Mouse (Mus musculus): Measurements from ENCODE around the gene Hist2h3b. TPM values are rescaled to one million over a fixed set of nuclear protein-coding genes. Genes with fewer than 3 reads are reported as not detected.
"Not testable (repeated sequence)": the region's sequence is repeated elsewhere in the genome, so short reads cannot be mapped to it uniquely, and the experiment has no call there.

Gene Hist2h3b
- polyA plus RNA-seq, 1 experiment from 2014 or later: 0.83 TPM

GRCm38 (mm10) chr3:96269511-96270474, 1.3 kb downstream of the Hist2h3b start, which contains the start of gene Hist2h2bb:
Gene Hist2h2bb (plus strand): TSS chr3:96269752.
- POLR2A ChIA-PET: interaction anchor here (0.6 to 3.6 kb wide), 10 partner anchors 8 to 403 kb away, joined by 3 to 35 read pairs (median 6); partner anchors contain the start of genes Bola1, Hist2h2aa1, Hist2h2ab and Hist2h2ac
- in situ Hi-C loops (cut with MboI; ENCODE audit: low pct_unique_long_range_greater_than_20kb): loop anchor here (5.0 to 10.0 kb wide), 2 partner anchors 47 to 205 kb away; partner anchors contain the start of genes Hist2h2ac and Hist2h2be
- ATAC-seq: peak; percentile 81
- TF ChIP-seq CTCF (IDR thresholded peaks at IDR 0.05): no peak
- no peaks in the 10 kb centered on the region for H3K27me3 ChIP-seq
- DNase-seq (ENCODE audit: low read depth, low spot score): peak; percentile 100
- CTCF ChIA-PET: interaction anchor here (0.7 to 3.3 kb wide), 6 partner anchors 8 to 233 kb away, joined by 3 to 16 read pairs (median 6); partner anchors contain the start of genes Bola1 and Hist2h2ab

GRCm38 (mm10) chr3:96273591-96274465, 5.4 kb downstream of the Hist2h3b start:
- ATAC-seq (no peak), DNase-seq (ENCODE audit: low read depth, low spot score) (no peak)
- CTCF ChIA-PET: interaction anchor here (1.1 to 1.4 kb wide), 4 partner anchors 12 to 53 kb away, joined by 4 read pairs; partner anchors contain the start of genes Hist2h2ac and Hist2h2be
- H3K27me3 ChIP-seq: no peaks in the 10 kb centered on the region
- TF ChIP-seq CTCF (IDR thresholded peaks at IDR 0.05): no peak
- in situ Hi-C loops (cut with MboI; ENCODE audit: low pct_unique_long_range_greater_than_20kb): no loop called here
- POLR2A ChIA-PET: interaction anchor here (0.8 to 1.7 kb wide), 3 partner anchors 9 to 11 kb away, joined by 4 to 5 read pairs (median 5); partner anchors contain the start of gene Hist2h4

GRCm38 (mm10) chr3:96277428-96277799, 9.0 kb downstream of the Hist2h3b start:
- no peaks in the 10 kb centered on the region for H3K27me3 ChIP-seq
- ChIA-PET CTCF (interaction anchor here (0.7 to 3.2 kb wide), 25 partner anchors 8 to 303 kb away, joined by 3 to 26 read pairs (median 4); partner anchors contain the start of genes Bola1, Hist2h2ab, Hist2h2bb and Hist2h3b), POLR2A (interaction anchor here (0.6 to 1.2 kb wide), 4 partner anchors 8 to 61 kb away, joined by 3 to 5 read pairs (median 4); partner anchors contain the start of gene Hist2h2bb)
- DNase-seq (ENCODE audit: low read depth, low spot score): no peak
- no peak for TF ChIP-seq CTCF (IDR thresholded peaks at IDR 0.05)
- in situ Hi-C loops (cut with MboI; ENCODE audit: low pct_unique_long_range_greater_than_20kb): no loop called here
- no peak for ATAC-seq

- in situ Hi-C loops (cut with MboI; ENCODE audit: low pct_unique_long_range_greater_than_20kb): no loop called here
- no peaks in the 10 kb centered on the region for H3K27me3 ChIP-seq
- POLR2A ChIA-PET: interaction anchor here (1.0 to 1.2 kb wide), 3 partner anchors 9 to 56 kb away, joined by 3 to 5 read pairs (median 3); partner anchors contain the start of gene Hist2h2bb
- TF ChIP-seq CTCF (IDR thresholded peaks at IDR 0.05): peak; percentile 95
- ATAC-seq (peak; percentile 60), DNase-seq (ENCODE audit: low read depth, low spot score) (no peak)
- CTCF ChIA-PET: interaction anchor here (0.7 to 3.2 kb wide), 29 partner anchors 9 to 302 kb away, joined by 3 to 26 read pairs (median 4); partner anchors contain the start of genes Bola1, Hist2h2ab, Hist2h2bb and Hist2h3b
Observed at GRCm38 (mm10) chr3:96277800-96278624, 9.6 kb downstream of the Hist2h3b start.

GRCm38 (mm10) chr3:96280660-96281059, 12.2 kb downstream of the Hist2h3b start:
- no peak for ATAC-seq
- in situ Hi-C loops (cut with MboI; ENCODE audit: low pct_unique_long_range_greater_than_20kb): loop anchor here (5.0 to 10.0 kb wide), 3 partner anchors 42 to 224 kb away; no protein-coding TSS in a partner anchor
- peak; percentile 14 for TF ChIP-seq CTCF (IDR thresholded peaks at IDR 0.05)
- CTCF ChIA-PET: no interaction called here
- H3K27me3 ChIP-seq: no peaks in the 10 kb centered on the region
- no peak for DNase-seq (ENCODE audit: low read depth, low spot score)
- POLR2A ChIA-PET: no interaction called here

GRCm38 (mm10) chr3:96284457-96284856, 16.0 kb downstream of the Hist2h3b start:
- no peaks in the 10 kb centered on the region for H3K27me3 ChIP-seq
- ATAC-seq: no peak
- no peak for DNase-seq (ENCODE audit: low read depth, low spot score)
- TF ChIP-seq CTCF (IDR thresholded peaks at IDR 0.05): peak; percentile 68
- in situ Hi-C loops (cut with MboI; ENCODE audit: low pct_unique_long_range_greater_than_20kb): loop anchor here (5.0 to 10.0 kb wide), 3 partner anchors 38 to 220 kb away; no protein-coding TSS in a partner anchor
- POLR2A ChIA-PET: interaction anchor here (1.4 kb wide), 1 partner anchor 11 kb away, joined by 4 read pairs; no protein-coding TSS in a partner anchor
- CTCF ChIA-PET: interaction anchor here (0.9 to 3.5 kb wide), 8 partner anchors 14 to 218 kb away, joined by 3 to 20 read pairs (median 4); partner anchors contain the start of gene Hist2h2bb

GRCm38 (mm10) chr3:96287334-96287733, 18.9 kb downstream of the Hist2h3b start:
- in situ Hi-C loops (cut with MboI; ENCODE audit: low pct_unique_long_range_greater_than_20kb): loop anchor here (10.0 kb wide), 1 partner anchor 217 kb away; no protein-coding TSS in a partner anchor
- CTCF ChIA-PET: interaction anchor here (0.7 to 2.8 kb wide), 14 partner anchors 9 to 255 kb away, joined by 3 to 26 read pairs (median 4); no protein-coding TSS in a partner anchor
- DNase-seq (ENCODE audit: low read depth, low spot score): not testable (repeated sequence)

GRCm38 (mm10) chr3:96289201-96289600, 20.7 kb downstream of the Hist2h3b start:
- in situ Hi-C loops (cut with MboI; ENCODE audit: low pct_unique_long_range_greater_than_20kb): loop anchor here (10.0 kb wide), 1 partner anchor 216 kb away; no protein-coding TSS in a partner anchor
- ChIA-PET CTCF (interaction anchor here (1.1 to 1.9 kb wide), 2 partner anchors 9 to 11 kb away, joined by 4 to 7 read pairs; no protein-coding TSS in a partner anchor), POLR2A (no interaction called here)
- H3K27me3 ChIP-seq: no peaks in the 10 kb centered on the region
- TF ChIP-seq CTCF (IDR thresholded peaks at IDR 0.05): no peak
- DNase-seq (ENCODE audit: low read depth, low spot score): no peak
- ATAC-seq: no peak

More at GRCm38 (mm10) chr3:96287334-96287733, 18.9 kb downstream of the Hist2h3b start:
- ATAC-seq, POLR2A ChIA-PET, H3K27me3 ChIP-seq: not testable (repeated sequence)
- peak; percentile 87 for TF ChIP-seq CTCF (IDR thresholded peaks at IDR 0.05)

GRCm38 (mm10) chr3:96290727-96291126, 22.3 kb downstream of the Hist2h3b start:
- ATAC-seq; in situ Hi-C loops (cut with MboI; ENCODE audit: low pct_unique_long_range_greater_than_20kb); DNase-seq (ENCODE audit: low read depth, low spot score); H3K27me3 ChIP-seq; CTCF ChIA-PET: not testable (repeated sequence)
- POLR2A ChIA-PET: interaction anchor here (1.5 kb wide), 1 partner anchor 38 kb away, joined by 3 read pairs; no protein-coding TSS in a partner anchor

All from Patski (cell line).